Mouse (Mus musculus): Measurements from ENCODE around the gene Ifna16. TPM values are rescaled to one million over a fixed set of nuclear protein-coding genes. Genes with fewer than 3 reads are reported as not detected.

The Ifna16 gene
- polyA plus RNA-seq, 1 experiment = not detected

- H3K4me3 ChIP-seq (ENCODE audit: extremely low read depth, insufficient read depth, insufficient read length) = no peak overlapping the region
- H3K4me1 ChIP-seq (ENCODE audit: control insufficient read depth, insufficient read depth, insufficient read length) = no peaks in the 10 kb centered on the region
- TF ChIP-seq CTCF (IDR thresholded peaks at IDR 0.05; ENCODE audit: extremely low read depth, insufficient read depth, insufficient read length, insufficient replicate concordance) = no peak
- no peak for TF ChIP-seq POLR2A (IDR thresholded peaks at IDR 0.05; ENCODE audit: low read depth, low read length)
- no peaks in the 10 kb centered on the region for H3K27me3 ChIP-seq (ENCODE audit: control insufficient read depth, insufficient read depth, low read length)
- no peak overlapping the region for H3K27ac ChIP-seq (ENCODE audit: insufficient read depth, low read length)
- 77% methylated on average over 3 of the region's 3 CpGs for WGBS
- DNase-seq (ENCODE audit: low read depth in 1 of 2, low spot score in 2 of 2) = no peak
- H3K36me3 ChIP-seq (ENCODE audit: control insufficient read depth, insufficient read depth, low read length) = no peaks in the 10 kb centered on the region
These were observed 23.1 kb downstream of the Ifna16 start for GRCm38 (mm10) chr4:88653644-88654043.

- Histone ChIP-seq H3K27me3 (ENCODE audit: control insufficient read depth, insufficient read depth, low read length) (no peaks in the 10 kb centered on the region), H3K4me1 (ENCODE audit: control insufficient read depth, insufficient read depth, insufficient read length) (no peaks in the 10 kb centered on the region; the same call in 1 of the 2 replicates), H3K27ac (ENCODE audit: insufficient read depth, low read length) (no peak within 1 kb of the TSS), H3K36me3 (ENCODE audit: control insufficient read depth, insufficient read depth, low read length) (no peaks in the 10 kb centered on the region), H3K4me3 (ENCODE audit: extremely low read depth, insufficient read depth, insufficient read length) (no peak within 1 kb of the TSS)
- WGBS = 13% methylated on average over 2 of the region's 2 CpGs
- no peak for DNase-seq (ENCODE audit: low read depth in 1 of 2, low spot score in 2 of 2)
- no peak for TF ChIP-seq CTCF (IDR thresholded peaks at IDR 0.05; ENCODE audit: extremely low read depth, insufficient read depth, insufficient read length, insufficient replicate concordance)
- TF ChIP-seq POLR2A (IDR thresholded peaks at IDR 0.05; ENCODE audit: low read depth, low read length) = no peak
These were observed 32.4 kb downstream of the Ifna16 start, which contains the start of gene Ifna13 for GRCm38 (mm10) chr4:88644359-88644758. TSS of gene Ifna13 (minus strand) at chr4:88644459.

GRCm38 (mm10) chr4:88642526-88642925, 34.2 kb downstream of the Ifna16 start:
- Histone ChIP-seq H3K27me3 (ENCODE audit: control insufficient read depth, insufficient read depth, low read length) (no peaks in the 10 kb centered on the region), H3K4me1 (ENCODE audit: control insufficient read depth, insufficient read depth, insufficient read length) (no peaks in the 10 kb centered on the region; the same call in 1 of the 2 replicates), H3K4me3 (ENCODE audit: extremely low read depth, insufficient read depth, insufficient read length) (no peak overlapping the region), H3K36me3 (ENCODE audit: control insufficient read depth, insufficient read depth, low read length) (no peaks in the 10 kb centered on the region), H3K27ac (ENCODE audit: insufficient read depth, low read length) (no peak overlapping the region)
- TF ChIP-seq POLR2A (IDR thresholded peaks at IDR 0.05; ENCODE audit: low read depth, low read length) (no peak), CTCF (IDR thresholded peaks at IDR 0.05; ENCODE audit: extremely low read depth, insufficient read depth, insufficient read length, insufficient replicate concordance) (no peak)
- DNase-seq (ENCODE audit: low read depth in 1 of 2, low spot score in 2 of 2) = no peak
- 43% methylated on average over 2 of the region's 2 CpGs for WGBS

GRCm38 (mm10) chr4:88641077-88641831, 35.5 kb downstream of the Ifna16 start:
- Histone ChIP-seq H3K27ac (ENCODE audit: insufficient read depth, low read length) (no peak overlapping the region), H3K27me3 (ENCODE audit: control insufficient read depth, insufficient read depth, low read length) (no peaks in the 10 kb centered on the region), H3K4me3 (ENCODE audit: extremely low read depth, insufficient read depth, insufficient read length) (peak overlapping the region; percentile 62), H3K36me3 (ENCODE audit: control insufficient read depth, insufficient read depth, low read length) (no peaks in the 10 kb centered on the region), H3K4me1 (ENCODE audit: control insufficient read depth, insufficient read depth, insufficient read length) (no peaks in the 10 kb centered on the region; the same call in 1 of the 2 replicates)
- TF ChIP-seq POLR2A (IDR thresholded peaks at IDR 0.05; ENCODE audit: low read depth, low read length) = no peak
- TF ChIP-seq CTCF (IDR thresholded peaks at IDR 0.05; ENCODE audit: extremely low read depth, insufficient read depth, insufficient read length, insufficient replicate concordance) = peak; percentile 70
- 15% methylated on average over 11 of the region's 11 CpGs for WGBS
- peak; percentile 85 to 100 for DNase-seq (ENCODE audit: low read depth in 1 of 2, low spot score in 2 of 2)

- no peaks in the 10 kb centered on the region for H3K36me3 ChIP-seq (ENCODE audit: control insufficient read depth, insufficient read depth, low read length)
- peak overlapping the region; percentile 62 for H3K4me3 ChIP-seq (ENCODE audit: extremely low read depth, insufficient read depth, insufficient read length)
- no peak for DNase-seq (ENCODE audit: low read depth in 1 of 2, low spot score in 2 of 2)
- TF ChIP-seq POLR2A (IDR thresholded peaks at IDR 0.05; ENCODE audit: low read depth, low read length) (no peak), CTCF (IDR thresholded peaks at IDR 0.05; ENCODE audit: extremely low read depth, insufficient read depth, insufficient read length, insufficient replicate concordance) (no peak)
- no peaks in the 10 kb centered on the region; the same call in 1 of the 2 replicates for H3K4me1 ChIP-seq (ENCODE audit: control insufficient read depth, insufficient read depth, insufficient read length)
- no peaks in the 10 kb centered on the region for H3K27me3 ChIP-seq (ENCODE audit: control insufficient read depth, insufficient read depth, low read length)
- 20% methylated on average over 8 of the region's 8 CpGs for WGBS
- no peak overlapping the region for H3K27ac ChIP-seq (ENCODE audit: insufficient read depth, low read length)
These were observed 36.0 kb downstream of the Ifna16 start for GRCm38 (mm10) chr4:88640704-88641076.

GRCm38 (mm10) chr4:88634311-88634710, 42.4 kb downstream of the Ifna16 start, which contains the start of gene C87499:
TSS of gene C87499 (minus strand) at chr4:88634411.
- no peaks in the 10 kb centered on the region for H3K27me3 ChIP-seq (ENCODE audit: control insufficient read depth, insufficient read depth, low read length)
- H3K36me3 ChIP-seq (ENCODE audit: control insufficient read depth, insufficient read depth, low read length) = no peaks in the 10 kb centered on the region
- WGBS = 90% methylated on average over 4 of the region's 4 CpGs

More at GRCm38 (mm10) chr4:88634311-88634710, 42.4 kb downstream of the Ifna16 start, which contains the start of gene C87499:
- Histone ChIP-seq H3K27ac (ENCODE audit: insufficient read depth, low read length) (no peak within 1 kb of the TSS), H3K4me3 (ENCODE audit: extremely low read depth, insufficient read depth, insufficient read length) (no peak within 1 kb of the TSS), H3K4me1 (ENCODE audit: control insufficient read depth, insufficient read depth, insufficient read length) (no peaks in the 10 kb centered on the region)
- no peak for DNase-seq (ENCODE audit: low read depth in 1 of 2, low spot score in 2 of 2)
- TF ChIP-seq POLR2A (IDR thresholded peaks at IDR 0.05; ENCODE audit: low read depth, low read length) (no peak), CTCF (IDR thresholded peaks at IDR 0.05; ENCODE audit: extremely low read depth, insufficient read depth, insufficient read length, insufficient replicate concordance) (no peak)

Other genes with a start within 250 kb of the Ifna16 start
- 1.4 and 2.1 TPM in 2 replicates for gene Hacd4, start 238.0 kb downstream of the Ifna16 start, polyA plus RNA-seq (2012; rRNA removed)
- gene Ifnb1, start 154.2 kb downstream of the Ifna16 start, polyA plus RNA-seq (2012; rRNA removed) = not detected in 2 replicates
- not detected in 2 replicates for gene Ifna15, start 118.7 kb downstream of the Ifna16 start, polyA plus RNA-seq (2012; rRNA removed)
- gene Ifna14, start 105.1 kb downstream of the Ifna16 start, polyA plus RNA-seq (2012; rRNA removed) = not detected in 2 replicates
- gene Ifna9, start 84.5 kb downstream of the Ifna16 start, polyA plus RNA-seq (2012; rRNA removed) = not detected in 2 replicates
- not detected in 2 replicates for gene Ifna12, start 73.5 kb downstream of the Ifna16 start, polyA plus RNA-seq (2012; rRNA removed)
- gene C87499, start 42.5 kb downstream of the Ifna16 start, polyA plus RNA-seq (2012; rRNA removed) = not detected in 2 replicates
- gene Ifna13, start 32.5 kb downstream of the Ifna16 start, polyA plus RNA-seq (2012; rRNA removed) = not detected in 2 replicates
- not detected in 2 replicates for gene Ifna2, start 7.0 kb upstream of the Ifna16 start, polyA plus RNA-seq (2012; rRNA removed)
- not detected in 2 replicates for gene Ifnab, start 14.4 kb upstream of the Ifna16 start, polyA plus RNA-seq (2012; rRNA removed)
- gene Gm26566, start 44.9 kb upstream of the Ifna16 start, polyA plus RNA-seq (2012; rRNA removed) = 0.18 and 0.45 TPM in 2 replicates
- gene Klhl9, start 45.5 kb upstream of the Ifna16 start, polyA plus RNA-seq (2012; rRNA removed) = 8.4 and 11.4 TPM in 2 replicates
- not detected in 2 replicates for gene Gm13271, start 77.9 kb upstream of the Ifna16 start, polyA plus RNA-seq (2012; rRNA removed)
- gene Gm13283, start 83.2 kb upstream of the Ifna16 start, polyA plus RNA-seq (2012; rRNA removed) = 0.07 TPM in 1 of 2 replicates, not detected in the other
- not detected in 2 replicates for gene Gm13290, start 96.9 kb upstream of the Ifna16 start, polyA plus RNA-seq (2012; rRNA removed)
- not detected in 2 replicates for gene Gm13289, start 100.0 kb upstream of the Ifna16 start, polyA plus RNA-seq (2012; rRNA removed)
- not detected in 2 replicates for gene Gm13272, start 102.9 kb upstream of the Ifna16 start, polyA plus RNA-seq (2012; rRNA removed)
- not detected in 2 replicates for gene Ifnz, start 105.2 kb upstream of the Ifna16 start, polyA plus RNA-seq (2012; rRNA removed)
- gene Gm13276, start 108.8 kb upstream of the Ifna16 start, polyA plus RNA-seq (2012; rRNA removed) = not detected in 2 replicates
- gene Gm13277, start 111.7 kb upstream of the Ifna16 start, polyA plus RNA-seq (2012; rRNA removed) = not detected in 2 replicates
- gene Gm13278, start 114.6 kb upstream of the Ifna16 start, polyA plus RNA-seq (2012; rRNA removed) = not detected in 2 replicates
- gene Gm13275, start 117.6 kb upstream of the Ifna16 start, polyA plus RNA-seq (2012; rRNA removed) = not detected in 2 replicates
- gene Gm13279, start 120.5 kb upstream of the Ifna16 start, polyA plus RNA-seq (2012; rRNA removed) = not detected in 2 replicates
- gene Gm13285, start 122.7 kb upstream of the Ifna16 start, polyA plus RNA-seq (2012; rRNA removed) = not detected in 2 replicates
- gene Gm13287, start 126.3 kb upstream of the Ifna16 start, polyA plus RNA-seq (2012; rRNA removed) = not detected in 2 replicates
- gene Gm13288, start 128.6 kb upstream of the Ifna16 start, polyA plus RNA-seq (2012; rRNA removed) = not detected in 2 replicates
- gene Ifna7, start 139.3 kb upstream of the Ifna16 start, polyA plus RNA-seq (2012; rRNA removed) = not detected in 2 replicates
- gene Ifna11, start 143.0 kb upstream of the Ifna16 start, polyA plus RNA-seq (2012; rRNA removed) = not detected in 2 replicates
- not detected in 2 replicates for gene Ifna6, start 150.5 kb upstream of the Ifna16 start, polyA plus RNA-seq (2012; rRNA removed)
- gene Ifna5, start 158.6 kb upstream of the Ifna16 start, polyA plus RNA-seq (2012; rRNA removed) = not detected in 2 replicates
- not detected in 2 replicates for gene Ifna4, start 164.9 kb upstream of the Ifna16 start, polyA plus RNA-seq (2012; rRNA removed)
- gene Ifna1, start 173.2 kb upstream of the Ifna16 start, polyA plus RNA-seq (2012; rRNA removed) = not detected in 2 replicates
- gene Ifne, start 203.3 kb upstream of the Ifna16 start, polyA plus RNA-seq (2012; rRNA removed) = not detected in 2 replicates